13 mouse cellular contexts compared by ENCODE assay signal in genomic region chr14:48907403-48907973, GRCm38 (mm10).
A peak's percentile ranks its signal among the peaks of the same experiment; 100 is the strongest.
DNase-seq lines count a peak whose midpoint lies in the region; ATAC-seq lines count a peak whose summit lies in the region.
"Had no signal": no experiment of that assay in that cellular context is flagged by ENCODE, and none has a peak within 500 bp of the region (broad histone marks: within the 10 kb centered on the region; RNA-seq: fewer than 3 reads in every experiment).

No protein-coding gene starts in this region.

- no peak overlapping the region for H3K27ac ChIP-seq in hindbrain, embryonic 12.5 days
- no peak overlapping the region for H3K27ac ChIP-seq in hindbrain, embryonic 10.5 days
- peak overlapping the region; percentile 45; the same call in 1 of the 2 replicates for H3K27ac ChIP-seq in hindbrain, embryonic 14.5 days

- no peak overlapping the region for H3K9ac ChIP-seq in hindbrain, embryonic 12.5 days
- H3K9ac ChIP-seq in hindbrain, embryonic 14.5 days = no peak overlapping the region
- H3K9ac ChIP-seq: heart, embryonic 12.5 days; lung, embryonic 14.5 days had no signal

- no peaks in the 10 kb centered on the region for H3K36me3 ChIP-seq in hindbrain, embryonic 12.5 days
- no peaks in the 10 kb centered on the region for H3K36me3 ChIP-seq in hindbrain, embryonic 10.5 days
- H3K36me3 ChIP-seq in hindbrain, embryonic 14.5 days (replicated peaks; ENCODE audit: control insufficient read depth, insufficient read depth) = no peaks in the 10 kb centered on the region
- H3K36me3 ChIP-seq: heart, embryonic 12.5 days had no signal

- DNase-seq in hindbrain, embryonic 10.5 days (ENCODE audit: low spot score) = no peak
- peak; percentile 98 for DNase-seq in brain, adult 2 months (ENCODE audit: low read depth, low spot score)
- peak; percentile 98 for DNase-seq in cerebellum, adult 9-11 months
- DNase-seq in hindbrain, embryonic 14.5 days (ENCODE audit: low spot score) = peak; percentile 44
- no peak for DNase-seq in frontal cortex, postnatal 14 days (ENCODE audit: low spot score in 2 of 2)
- no peak for DNase-seq in testis, postnatal 14 days (ENCODE audit: low spot score)
- DNase-seq: kidney, postnatal 10 days; lung, embryonic 14.5 days; right cerebral cortex, adult 18-20 months; thymus, adult 18-20 months had no signal

- 73% methylated on average over 6 of the region's 6 CpGs for WGBS in hindbrain, embryonic 12.5 days
- WGBS in hindbrain, embryonic 10.5 days = 79% methylated on average over 6 of the region's 6 CpGs
- 50% methylated on average over 6 of the region's 6 CpGs for WGBS in hindbrain, embryonic 14.5 days

- no peaks in the 10 kb centered on the region for H3K9me3 ChIP-seq in hindbrain, embryonic 12.5 days (replicated peaks)
- H3K9me3 ChIP-seq in hindbrain, embryonic 10.5 days = no peaks in the 10 kb centered on the region
- no peaks in the 10 kb centered on the region for H3K9me3 ChIP-seq in hindbrain, embryonic 14.5 days (ENCODE audit: control insufficient read depth, low read length)
- H3K9me3 ChIP-seq: heart, embryonic 12.5 days had no signal

- peak; percentile 43 for ATAC-seq in hindbrain, embryonic 12.5 days (ENCODE audit: low FRiP score)
- peak; percentile 46; the same call in 1 of the 2 replicates for ATAC-seq in hindbrain, embryonic 14.5 days (ENCODE audit: low FRiP score)
- ATAC-seq in activated CD4-positive, CD25-positive, alpha-beta regulatory T cell, adult 4 months = no peak

- H3K4me3 ChIP-seq in hindbrain, embryonic 12.5 days = no peak overlapping the region
- H3K4me3 ChIP-seq in hindbrain, embryonic 10.5 days = no peak overlapping the region
- H3K4me3 ChIP-seq in hindbrain, embryonic 14.5 days (replicated peaks; ENCODE audit: low read length) = no peak overlapping the region
- H3K4me3 ChIP-seq: heart, embryonic 12.5 days had no signal

- no peaks in the 10 kb centered on the region for H3K27me3 ChIP-seq in hindbrain, embryonic 12.5 days
- no peaks in the 10 kb centered on the region for H3K27me3 ChIP-seq in hindbrain, embryonic 10.5 days (ENCODE audit: insufficient read depth, poor library complexity, severe bottlenecking)
- H3K27me3 ChIP-seq in hindbrain, embryonic 14.5 days (ENCODE audit: control insufficient read depth, insufficient read depth, low read length) = no peaks in the 10 kb centered on the region
- H3K27me3 ChIP-seq: heart, embryonic 12.5 days had no signal

- H3K4me1 ChIP-seq in hindbrain, embryonic 12.5 days = peaks cover 6% of the 10 kb centered on the region
- H3K4me1 ChIP-seq in hindbrain, embryonic 10.5 days (replicated peaks) = peaks cover 4% of the 10 kb centered on the region; the same call in 1 of the 2 replicates
- 0 out of 2 replicates have a peak, but pooled peaks cover 5% of the 10 kb centered on the region for H3K4me1 ChIP-seq in hindbrain, embryonic 14.5 days (replicated peaks; ENCODE audit: control insufficient read depth, insufficient read depth, low read length)
- H3K4me1 ChIP-seq: heart, embryonic 12.5 days had no signal

- H3K4me2 ChIP-seq in hindbrain, embryonic 12.5 days (replicated peaks) = no peak overlapping the region
- H3K4me2 ChIP-seq in hindbrain, embryonic 14.5 days (replicated peaks) = no peak overlapping the region
- H3K4me2 ChIP-seq: heart, embryonic 12.5 days; lung, embryonic 14.5 days had no signal

Comparison
In these comparisons a context has a peak if more than half of its experiments do, and no peak if none do; other contexts are left out.
1. DNase-seq: peak in brain, adult 2 months (single experiment), cerebellum, adult 9-11 months (single experiment) and hindbrain, embryonic 14.5 days (single experiment); none in hindbrain, embryonic 10.5 days (single experiment), frontal cortex, postnatal 14 days (0 of 2) and testis, postnatal 14 days (single experiment).